Mouse (Mus musculus) ES-E14 (cell line): ENCODE results near the gene Gli3. TPM values are rescaled to one million over a fixed set of nuclear protein-coding genes. Genes with fewer than 3 reads are reported as not detected.

Experiments used
- DNase-seq: peaks from one replicate; pipeline ENCODE4 v3.0.0-alpha.2; 2013; ENCODE audit warnings: low read depth, low spot score
- H3K27ac ChIP-seq: 2 replicates; pipeline ENCODE4 v1.5.1; 2012; ENCODE audit warnings: low read depth, mild to moderate bottlenecking, low read length, moderate library complexity, mixed read lengths; ENCODE audit not compliant: poor library complexity, insufficient read depth, severe bottlenecking
- H3K36me3 ChIP-seq: 2 replicates; pipeline ENCODE4 v1.6.1; 2012; ENCODE audit warnings: mild to moderate bottlenecking, low read length, moderate library complexity, mixed read lengths; ENCODE audit not compliant: control insufficient read depth, poor library complexity, insufficient read depth, severe bottlenecking
- H3K4me1 ChIP-seq, 2 experiments: fragments of 150-350 bp in 1 of 2; sonication (generic) in 1 of 2; 2 replicates each; pipeline ENCODE4 v1.6.1; 2012; ENCODE audit warnings: low read length in 2 of 2, mild to moderate bottlenecking in 1 of 2, mixed read lengths in 1 of 2; ENCODE audit not compliant: control insufficient read depth in 2 of 2, insufficient read depth in 2 of 2, poor library complexity in 1 of 2
- H3K4me3 ChIP-seq, 2 experiments: fragments of 150-350 bp in 1 of 2; sonication (generic) in 1 of 2; 2 replicates each; pipeline ENCODE4 v1.5.1; 2012; ENCODE audit warnings: low read length in 2 of 2, low read depth in 1 of 2, mild to moderate bottlenecking in 1 of 2, mixed read lengths in 1 of 2; ENCODE audit not compliant: insufficient read depth in 1 of 2, poor library complexity in 1 of 2, severe bottlenecking in 1 of 2
- H3K9ac ChIP-seq: 2 replicates; pipeline ENCODE4 v1.6.1; 2012; ENCODE audit warnings: low read depth, mild to moderate bottlenecking, low read length, mixed read lengths; ENCODE audit not compliant: poor library complexity, insufficient read depth, severe bottlenecking
- H3K9me3 ChIP-seq: fragments of 150-350 bp; sonication (generic); 2 replicates; pipeline ENCODE4 v1.6.1; 2012; ENCODE audit warnings: low read depth, mild to moderate bottlenecking, low read length; ENCODE audit not compliant: control insufficient read depth, insufficient read depth
- CHD2 ChIP-seq: IDR thresholded peaks from 2 replicates; pipeline ENCODE4 v1.6.1; 2014; ENCODE audit warnings: mild to moderate bottlenecking, low read depth, low read length, inconsistent platforms
- HCFC1 ChIP-seq: IDR thresholded peaks from 2 replicates; pipeline ENCODE4 v1.6.1; 2012; ENCODE audit warnings: low read length, inconsistent platforms, borderline replicate concordance; ENCODE audit not compliant: insufficient read depth
- MAFK ChIP-seq: IDR thresholded peaks from 2 replicates; pipeline ENCODE4 v1.6.1; 2014; ENCODE audit warnings: mild to moderate bottlenecking, low read depth, low read length, inconsistent platforms; ENCODE audit not compliant: insufficient read depth
- ZC3H11A ChIP-seq: IDR thresholded peaks from 2 replicates; pipeline ENCODE4 v1.6.1; 2012; ENCODE audit warnings: low read depth, mild to moderate bottlenecking, inconsistent platforms, low read length, borderline replicate concordance
- ZNF384 ChIP-seq: IDR thresholded peaks from 2 replicates; pipeline ENCODE4 v1.6.1; 2012; ENCODE audit warnings: low read depth, low read length, inconsistent platforms
- in situ Hi-C, 2 experiments: fragments of 600-800 bp; cut with MboI; formaldehyde crosslinking; loops; one replicate each; pipeline ENCODE4 v1.15.1; 2025; ENCODE audit warnings: low sequenced_read_pairs in 2 of 2, inconsistent platforms in 1 of 2; ENCODE audit not compliant: unreplicated experiment in 2 of 2
- total RNA-seq: library from RNA; depleted of rRNA; stranded (reverse); fragments of 300-350 nt; gene quantifications from 2 replicates; pipeline ENCODE4 v1.2.3, GENCODE M21; 2012

The Gli3 gene
- total RNA-seq, 1 experiment: 9.3 TPM

- Histone ChIP-seq H3K36me3 (no peaks in the 10 kb centered on the region), H3K9me3 (no peaks in the 10 kb centered on the region), H3K4me3 (no peak overlapping the region), H3K9ac (no peak overlapping the region), H3K4me1 (no peaks in the 10 kb centered on the region), H3K27ac (no peak overlapping the region)
- DNase-seq: no peak
- TF ChIP-seq MAFK (no peak), HCFC1 (no peak)
- in situ Hi-C loops: no loop called here
Measured at GRCm38 (mm10) chr13:15520353-15520752, 57.3 kb downstream of the Gli3 start.

- H3K9me3 ChIP-seq: no peaks in the 10 kb centered on the region
- H3K36me3 ChIP-seq: no peaks in the 10 kb centered on the region
- in situ Hi-C loops: no loop called here
- no peak overlapping the region for H3K4me3 ChIP-seq
- no peaks in the 10 kb centered on the region for H3K4me1 ChIP-seq
- H3K9ac ChIP-seq: no peak overlapping the region
- no peak for DNase-seq
- no peak overlapping the region for H3K27ac ChIP-seq
- TF ChIP-seq MAFK (no peak), HCFC1 (no peak), ZC3H11A (no peak), CHD2 (no peak), ZNF384 (no peak)
Measured at GRCm38 (mm10) chr13:15522153-15522552, 59.1 kb downstream of the Gli3 start.

GRCm38 (mm10) chr13:15524208-15524607, 61.2 kb downstream of the Gli3 start:
- Histone ChIP-seq H3K9me3 (no peaks in the 10 kb centered on the region), H3K4me1 (no peaks in the 10 kb centered on the region), H3K27ac (no peak overlapping the region), H3K36me3 (no peaks in the 10 kb centered on the region), H3K4me3 (no peak overlapping the region), H3K9ac (no peak overlapping the region)
- no peak for DNase-seq
- in situ Hi-C loops: no loop called here
- TF ChIP-seq CHD2: no peak
- TF ChIP-seq ZNF384: no peak
- TF ChIP-seq MAFK: no peak
- TF ChIP-seq HCFC1: no peak
- no peak for TF ChIP-seq ZC3H11A

GRCm38 (mm10) chr13:15526691-15527090, 63.7 kb downstream of the Gli3 start:
- Histone ChIP-seq H3K9ac (no peak overlapping the region), H3K9me3 (no peaks in the 10 kb centered on the region), H3K4me3 (no peak overlapping the region), H3K4me1 (no peaks in the 10 kb centered on the region), H3K27ac (no peak overlapping the region), H3K36me3 (no peaks in the 10 kb centered on the region)
- TF ChIP-seq CHD2 (no peak), MAFK (no peak), ZNF384 (no peak), ZC3H11A (no peak), HCFC1 (no peak)
- no peak for DNase-seq
- in situ Hi-C loops: no loop called here

GRCm38 (mm10) chr13:15531568-15531967, 68.5 kb downstream of the Gli3 start:
- no peaks in the 10 kb centered on the region for H3K9me3 ChIP-seq
- H3K27ac ChIP-seq: no peak overlapping the region
- no peak for DNase-seq
- no peaks in the 10 kb centered on the region for H3K4me1 ChIP-seq
- no peak overlapping the region for H3K9ac ChIP-seq
- no peaks in the 10 kb centered on the region for H3K36me3 ChIP-seq
- in situ Hi-C loops: no loop called here
- no peak overlapping the region for H3K4me3 ChIP-seq
- TF ChIP-seq CHD2: no peak
- no peak for TF ChIP-seq MAFK
